Mouse (Mus musculus): ENCODE results near the gene Adssl1.
A peak's percentile ranks its signal among the peaks of the same experiment; 100 is the strongest.

The Adssl1 gene

GRCm38 (mm10) chr12:112621900-112622299 lies 2.1 kb downstream of the Adssl1 start:
- DNase-seq (ENCODE audit: low spot score in 2 of 2), result no peak

DNA sequence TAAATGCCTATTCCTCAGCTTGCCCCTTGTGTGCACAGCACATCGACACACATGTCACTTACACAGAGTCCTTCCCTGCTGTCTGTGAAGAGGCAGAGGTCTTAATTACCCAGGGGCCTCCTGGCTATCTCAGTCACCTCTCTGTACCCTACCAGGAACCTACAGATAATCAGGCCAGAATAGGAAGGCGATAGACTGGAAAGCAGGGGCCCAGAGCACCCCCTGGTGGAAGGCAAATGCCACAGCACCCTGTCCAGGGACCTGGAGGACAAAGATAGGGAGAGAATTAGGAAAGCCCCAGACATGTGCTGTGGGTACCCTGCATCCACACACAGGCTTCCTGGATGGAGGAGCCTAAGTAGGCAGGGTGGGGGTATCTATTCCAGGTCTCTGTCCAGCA lies 3.9 kb downstream of the Adssl1 start:
- DNase-seq (ENCODE audit: low spot score in 2 of 2), result peak in 1 of 2 experiments; percentile 55

- DNase-seq (ENCODE audit: low spot score in 2 of 2), result no peak
Observed at GRCm38 (mm10) chr12:112625700-112626099, 5.9 kb downstream of the Adssl1 start.

DNA sequence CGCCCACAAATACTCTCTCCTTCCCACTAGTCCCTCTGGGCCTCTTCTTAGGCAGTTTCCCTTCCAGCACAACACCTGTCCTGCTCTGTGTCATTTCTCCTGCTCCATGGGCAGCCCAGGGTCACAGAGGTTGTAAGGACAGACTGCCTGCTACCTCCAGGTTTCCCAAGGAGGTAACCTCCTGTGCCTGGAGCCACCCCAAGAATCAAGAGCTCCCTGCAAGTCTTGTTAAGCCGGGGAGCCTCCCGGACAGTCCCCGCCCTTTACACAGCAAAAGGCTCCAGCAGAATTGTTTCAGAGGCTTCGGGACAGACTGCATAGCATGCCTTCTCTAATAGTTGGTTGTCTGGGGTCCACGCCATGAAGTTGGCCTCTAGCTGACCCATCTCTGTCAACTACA lies 6.6 kb downstream of the Adssl1 start:
- no peak for DNase-seq (ENCODE audit: low spot score in 2 of 2)

DNA sequence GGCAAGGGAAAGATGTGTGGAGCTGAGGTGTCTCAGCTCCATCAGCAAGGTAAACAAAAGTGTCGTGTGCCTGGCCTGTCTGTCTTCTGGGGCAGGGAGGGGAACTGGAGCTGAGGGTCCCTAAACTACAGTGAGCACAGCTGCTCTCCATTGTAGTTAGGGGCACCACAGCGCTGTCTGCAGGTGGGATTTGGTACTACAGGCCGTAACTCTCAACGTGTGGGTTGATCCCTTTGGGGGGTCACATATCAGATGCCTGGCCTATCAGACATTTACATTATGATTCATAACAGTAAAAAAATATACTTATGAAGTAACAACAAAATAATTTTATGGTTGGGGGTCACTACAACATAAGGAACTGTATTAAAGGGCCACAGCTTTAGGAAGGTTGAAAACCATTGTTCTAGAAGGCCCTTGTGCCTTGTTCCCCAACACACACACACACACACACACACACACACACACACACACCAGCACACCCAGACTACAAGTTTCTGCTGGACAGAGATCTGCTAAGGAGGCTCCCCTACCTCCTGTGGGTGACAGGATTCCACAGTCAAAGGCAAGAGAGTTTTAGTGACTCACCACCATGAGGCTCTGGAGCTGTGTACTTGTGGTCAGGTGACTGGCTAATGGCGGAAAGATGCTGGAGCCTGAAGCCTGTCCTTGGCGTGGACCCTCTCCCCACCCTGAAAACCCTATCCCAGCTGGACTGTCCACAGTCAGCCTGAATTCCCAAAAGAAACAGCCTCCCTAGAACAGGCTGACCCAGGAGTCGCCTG lies 7.4 kb downstream of the Adssl1 start:
- DNase-seq (ENCODE audit: low spot score in 2 of 2), result no peak

GRCm38 (mm10) chr12:112628197-112628596 lies 8.4 kb downstream of the Adssl1 start:
- no peak for DNase-seq (ENCODE audit: low spot score in 2 of 2)

DNA sequence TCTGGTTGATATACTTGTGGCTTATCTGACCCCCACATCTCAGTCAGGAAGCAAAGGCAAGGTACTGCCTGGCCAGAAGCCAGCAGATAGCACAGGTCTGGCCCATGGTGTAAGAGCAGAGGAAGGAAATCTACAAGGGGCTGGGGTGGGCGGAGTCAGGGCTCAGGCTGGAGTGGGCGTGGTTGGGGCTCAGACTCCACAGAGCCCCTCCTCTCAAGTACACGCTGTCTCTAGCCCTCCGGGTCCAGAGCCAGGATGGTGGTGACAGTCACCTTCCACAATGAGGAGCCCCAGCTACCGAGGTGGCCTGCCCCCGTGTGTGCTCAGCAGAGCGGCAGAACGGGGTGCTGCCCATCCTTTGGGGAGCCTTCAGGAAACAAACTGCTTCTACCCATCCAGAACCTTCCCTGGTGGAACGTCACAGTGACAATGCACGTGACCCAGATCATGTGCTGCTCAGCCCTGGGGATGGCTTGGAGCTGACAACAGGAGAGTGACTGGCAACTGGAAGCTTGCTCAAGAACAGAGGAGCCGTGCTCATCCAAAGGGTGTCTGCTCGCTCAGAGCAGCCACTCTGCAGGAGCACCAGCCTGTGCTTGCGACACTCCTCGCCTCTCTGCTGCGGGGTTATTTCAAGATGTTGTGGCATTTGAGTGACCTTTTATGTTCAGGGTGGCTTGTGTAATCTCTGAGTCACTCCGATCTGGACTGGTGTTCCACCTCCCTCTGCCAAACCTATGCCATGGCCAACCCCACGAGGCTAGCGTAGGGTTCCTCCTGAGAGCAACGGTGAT lies 9.3 kb downstream of the Adssl1 start:
- no peak for DNase-seq (ENCODE audit: low spot score in 2 of 2)

DNA sequence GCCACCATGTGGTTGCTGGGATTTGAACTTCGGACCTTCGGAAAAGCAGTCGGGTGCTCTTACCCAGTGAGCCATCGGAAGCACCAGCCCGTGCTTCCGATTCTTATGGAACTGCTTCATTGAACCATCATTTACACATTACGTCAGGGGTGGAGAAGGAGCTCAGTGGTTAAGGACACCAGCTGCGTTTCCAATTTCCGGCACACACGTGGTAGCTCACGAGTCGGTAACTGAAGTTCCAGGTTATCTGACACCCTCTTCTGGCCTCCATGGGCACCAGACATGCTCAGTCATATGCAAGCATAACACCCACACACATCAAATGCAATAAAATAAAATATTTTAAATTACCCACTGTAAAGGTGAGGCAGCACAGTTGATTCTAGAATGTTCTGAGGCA lies 10.2 kb downstream of the Adssl1 start:
- no peak for DNase-seq (ENCODE audit: low spot score in 2 of 2)

DNA sequence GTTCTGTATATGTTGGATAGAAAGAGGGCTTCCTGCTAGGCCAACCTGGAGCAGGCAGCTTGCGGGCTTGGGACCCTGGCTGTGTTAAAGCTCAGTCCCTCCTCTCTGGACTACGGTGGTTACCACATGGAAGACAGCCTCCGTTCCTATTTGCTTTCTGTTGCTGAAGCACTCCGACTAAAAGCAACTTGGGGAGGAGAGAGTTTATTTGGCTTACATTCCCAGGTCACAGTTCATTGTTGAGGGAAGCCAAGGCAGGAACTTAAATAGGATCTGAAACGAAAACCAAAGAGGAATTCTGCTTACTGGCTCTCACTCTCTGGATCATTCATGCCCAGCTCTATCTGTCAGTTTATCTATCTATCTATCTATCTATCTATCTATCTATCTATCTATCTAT lies 11.0 kb downstream of the Adssl1 start:
- DNase-seq (ENCODE audit: low spot score in 2 of 2), result no peak

- no peak for DNase-seq (ENCODE audit: low spot score in 2 of 2)
Observed at GRCm38 (mm10) chr12:112631472-112631871, 11.6 kb downstream of the Adssl1 start.

DNA sequence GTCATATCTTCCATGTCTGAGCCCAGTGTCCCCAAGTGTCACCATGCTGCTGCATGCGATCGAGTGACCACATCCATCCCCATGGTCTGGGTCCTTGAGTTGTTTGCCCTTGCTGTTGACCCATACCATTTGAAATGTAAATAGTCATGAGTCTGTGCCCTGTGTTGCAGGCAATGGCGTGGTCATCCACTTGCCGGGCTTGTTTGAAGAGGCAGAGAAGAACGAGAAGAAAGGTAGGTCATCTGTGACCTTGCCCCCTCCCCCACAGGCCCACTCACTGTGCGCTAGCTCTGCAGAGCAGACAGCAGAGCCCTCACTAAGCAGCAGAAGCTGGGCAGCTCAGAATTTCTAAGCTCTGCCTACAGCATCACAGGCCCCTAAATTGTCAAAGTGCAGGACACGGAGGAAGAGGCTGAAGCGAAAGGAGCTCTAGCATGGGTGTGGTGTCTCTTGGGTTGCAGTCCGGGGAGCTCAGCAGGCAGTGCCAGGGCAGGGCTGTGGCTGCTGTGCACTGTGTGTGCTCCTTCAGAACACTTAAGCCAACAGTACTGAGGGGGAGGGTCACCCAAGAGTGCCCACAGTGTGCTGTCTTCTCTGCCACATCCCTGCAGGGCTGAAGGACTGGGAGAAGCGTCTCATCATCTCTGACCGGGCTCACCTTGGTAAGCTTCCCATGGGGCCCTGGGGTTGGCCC lies 12.4 kb downstream of the Adssl1 start:
- no peak for DNase-seq (ENCODE audit: low spot score in 2 of 2)

GRCm38 (mm10) chr12:112632907-112633306 lies 13.1 kb downstream of the Adssl1 start:
- no peak for DNase-seq (ENCODE audit: low spot score in 2 of 2)

GRCm38 (mm10) chr12:112633686-112634085 lies 13.8 kb downstream of the Adssl1 start:
- DNase-seq (ENCODE audit: low spot score in 2 of 2), result peak in 1 of 2 experiments; percentile 35

GRCm38 (mm10) chr12:112639526-112639925 lies 19.7 kb downstream of the Adssl1 start:
- no peak for DNase-seq (ENCODE audit: low spot score in 2 of 2)

GRCm38 (mm10) chr12:112643126-112643525 lies 23.3 kb downstream of the Adssl1 start:
- DNase-seq (ENCODE audit: low spot score in 2 of 2), result no peak

- peak; percentile 95 to 97 for DNase-seq (ENCODE audit: low spot score in 2 of 2)
Observed at GRCm38 (mm10) chr12:112644180-112644854, 24.5 kb downstream of the Adssl1 start, which contains the start of gene Siva1. Gene Siva1 (plus strand): TSS chr12:112644679.

DNA sequence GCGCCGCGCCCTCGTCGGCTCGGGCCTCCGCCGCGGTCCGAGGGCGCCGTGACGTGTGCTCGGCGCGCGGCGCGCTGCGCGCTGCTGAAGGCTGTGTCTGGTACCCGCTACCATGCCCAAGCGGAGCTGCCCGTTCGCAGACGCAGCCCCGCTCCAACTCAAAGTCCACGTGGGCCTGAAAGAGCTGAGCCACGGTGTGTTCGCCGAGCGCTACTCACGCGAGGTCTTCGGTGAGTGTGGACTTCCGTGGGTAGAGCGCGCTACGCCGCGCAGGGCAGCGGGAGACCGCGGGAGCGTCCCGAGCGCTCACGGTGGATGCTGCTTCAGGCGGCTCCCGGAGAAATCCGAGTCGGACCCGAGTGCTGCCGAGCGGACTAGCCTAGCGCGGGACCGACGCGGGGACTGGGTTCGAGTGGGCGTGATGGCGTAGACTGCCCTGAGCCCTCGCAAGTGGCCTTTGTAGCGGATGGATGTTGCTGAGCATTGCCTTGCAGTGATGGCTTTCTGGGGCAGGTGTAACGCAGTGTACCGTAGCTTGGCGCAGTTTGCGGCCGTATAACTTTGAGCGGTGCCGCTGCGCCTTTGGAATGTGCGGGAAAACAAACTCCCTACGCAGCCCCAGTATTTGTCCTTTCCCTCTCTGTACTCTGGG lies 25.1 kb downstream of the Adssl1 start:
- DNase-seq (ENCODE audit: low spot score in 2 of 2), result peak in 1 of 2 experiments; percentile 27

DNA sequence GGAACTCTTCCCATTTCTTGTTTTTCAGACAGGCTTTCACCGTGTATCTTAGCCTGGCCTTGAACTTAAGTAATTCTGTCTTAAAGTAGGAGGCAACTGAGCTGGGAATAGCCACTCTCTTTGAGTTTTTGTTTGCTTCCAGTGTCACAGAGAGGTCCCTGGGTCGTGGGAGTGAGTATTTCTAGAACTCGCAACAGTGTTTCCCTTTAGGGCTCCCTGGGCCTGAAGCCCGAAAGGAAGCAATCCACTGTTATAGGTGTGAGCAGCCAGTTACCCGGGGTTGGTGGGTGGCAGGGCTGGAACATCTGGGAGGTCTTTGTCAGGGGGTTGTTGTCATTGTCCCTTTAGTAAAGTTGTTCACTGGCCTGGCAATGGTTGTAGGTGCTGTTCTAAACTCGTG lies 26.3 kb downstream of the Adssl1 start:
- no peak for DNase-seq (ENCODE audit: low spot score in 2 of 2)

DNA sequence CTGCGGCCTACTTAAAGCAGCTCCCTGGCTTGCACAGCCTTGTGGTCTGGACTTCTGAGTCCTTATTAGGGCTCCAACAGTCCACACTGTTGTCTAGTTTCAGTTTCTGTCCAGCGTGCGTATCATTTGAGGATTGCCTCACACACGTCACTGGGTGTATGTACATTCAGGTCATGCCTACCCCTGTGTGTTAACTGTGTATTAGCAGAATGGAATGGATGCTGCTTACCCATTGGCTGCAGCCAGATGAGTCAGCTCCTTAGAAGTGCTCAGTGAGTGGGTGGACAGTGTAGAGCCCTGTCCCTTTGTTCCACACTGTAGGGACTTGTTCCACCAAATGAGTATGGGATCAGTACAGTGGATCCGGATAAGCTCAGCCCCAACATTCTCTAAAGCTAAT lies 28.2 kb downstream of the Adssl1 start:
- DNase-seq (ENCODE audit: low spot score in 2 of 2), result no peak

DNA sequence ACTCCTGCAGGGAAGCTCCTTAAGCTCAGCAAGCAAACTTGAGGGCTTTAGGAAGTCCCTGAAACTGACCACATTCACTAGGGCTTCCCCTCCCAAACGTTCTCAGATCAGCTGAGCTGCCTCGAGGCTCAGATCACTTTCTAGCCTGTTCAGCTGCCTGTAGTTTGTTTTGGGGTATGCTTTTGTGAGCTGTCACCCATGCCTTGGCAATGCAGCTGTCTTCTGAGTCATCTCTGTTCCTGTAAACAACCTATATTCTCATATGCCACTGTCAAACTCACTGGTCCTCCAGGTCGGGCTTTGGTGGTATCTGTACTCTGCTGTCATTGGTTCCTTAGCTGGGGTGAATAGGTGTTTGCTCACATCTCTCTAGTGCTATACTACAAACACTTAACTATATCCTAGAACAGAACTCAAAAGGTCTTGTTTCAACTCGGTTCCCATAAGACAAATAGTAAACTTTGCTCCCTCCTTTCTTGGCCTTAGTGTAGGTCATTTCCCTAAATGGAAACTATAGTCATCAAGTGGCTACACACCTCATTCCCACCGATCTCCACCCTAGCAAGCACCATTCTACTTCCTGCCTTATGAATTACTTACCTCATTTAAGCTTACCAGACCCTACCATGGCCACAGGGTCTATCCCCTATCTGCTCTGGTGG lies 32.1 kb downstream of the Adssl1 start:
- no peak for DNase-seq (ENCODE audit: low spot score in 2 of 2)

All from spleen, postnatal 14 days (tissue).